Mouse (Mus musculus): ENCODE data around the gene Slf2. TPM values are rescaled to one million over a fixed set of nuclear protein-coding genes. Genes with fewer than 3 reads are reported as not detected.

Gene Slf2
- polyA plus RNA-seq, 1 experiment, result 7.7 TPM

DNA sequence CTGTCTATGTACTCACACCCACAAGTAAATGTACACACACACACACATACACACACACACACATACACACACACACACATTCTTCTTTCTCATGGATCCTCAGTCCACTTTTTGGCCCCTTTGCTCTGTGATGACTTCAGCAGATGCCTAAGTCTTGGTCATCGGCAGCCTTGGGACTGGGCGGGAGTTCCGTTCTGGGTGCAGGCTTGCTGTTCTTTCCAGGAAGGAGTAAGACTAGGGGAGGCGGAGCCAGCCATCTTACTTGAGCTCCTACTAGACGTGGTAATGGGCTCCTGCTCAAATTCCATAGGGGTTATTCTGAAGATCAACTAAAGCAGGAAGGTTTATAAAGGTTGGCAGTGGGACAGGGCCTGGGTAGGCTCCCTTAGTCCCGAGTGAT, 89.4 kb downstream of the Slf2 start:
- TF ChIP-seq CTCF (IDR thresholded peaks at IDR 0.05; ENCODE audit: control insufficient read depth, insufficient read depth, low read length), result no peak
- TF ChIP-seq POLR2A (IDR thresholded peaks at IDR 0.05; ENCODE audit: borderline replicate concordance, control insufficient read depth, low read depth, low read length), result no peak
- Histone ChIP-seq H3K4me1 (ENCODE audit: control insufficient read depth, insufficient read depth, low read length) (peaks cover 2% of the 10 kb centered on the region), H3K4me3 (replicated peaks; ENCODE audit: control insufficient read depth, low read depth, low read length) (no peak overlapping the region), H3K27ac (ENCODE audit: control insufficient read depth, insufficient read depth, low read depth, low read length, poor library complexity) (no peak overlapping the region)
- WGBS, result 65% methylated on average over 6 of the region's 6 CpGs

DNA sequence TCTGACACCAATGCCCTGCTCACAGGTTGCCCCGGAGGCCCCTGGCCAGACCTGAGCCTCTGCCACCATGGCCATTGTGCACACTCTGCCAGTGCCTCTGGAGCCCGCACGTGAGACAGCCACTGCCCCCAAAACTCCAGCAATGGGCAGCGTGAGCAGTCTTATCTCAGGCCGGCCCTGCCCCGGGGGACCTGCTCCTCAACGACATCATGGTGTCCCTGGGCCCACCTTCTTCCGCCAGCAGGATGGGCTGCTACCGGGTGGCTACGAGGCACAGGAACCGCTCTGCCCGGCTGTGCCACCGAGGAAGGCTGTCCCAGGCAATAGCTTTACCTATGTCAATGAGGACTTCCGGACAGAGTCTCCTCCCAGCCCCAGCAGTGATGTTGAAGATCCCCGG, 90.4 kb downstream of the Slf2 start:
- 91% methylated on average over 15 of the region's 15 CpGs for WGBS

DNA sequence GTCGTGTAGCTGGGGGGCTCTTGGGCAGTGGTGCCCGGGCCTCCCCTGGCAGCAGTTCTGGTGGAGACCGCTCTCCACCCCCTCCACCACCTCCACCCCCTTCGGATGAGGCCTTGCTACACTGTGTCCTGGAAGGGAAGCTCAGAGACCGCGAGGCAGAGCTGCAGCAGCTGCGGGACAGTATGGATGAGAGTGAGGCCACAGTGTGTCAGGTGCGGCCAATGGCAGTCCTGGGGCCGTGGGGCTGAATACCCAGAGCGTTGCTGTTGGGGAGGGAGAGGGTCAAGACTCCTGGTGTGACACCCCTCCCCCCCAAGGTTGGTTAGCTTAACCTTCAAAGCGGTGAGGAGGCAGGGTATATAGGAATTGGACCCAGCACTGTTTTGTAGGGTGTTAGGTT, 93.0 kb downstream of the Slf2 start:
- no peak overlapping the region for H3K27ac ChIP-seq (ENCODE audit: control insufficient read depth, insufficient read depth, low read depth, low read length, poor library complexity)
- TF ChIP-seq POLR2A (IDR thresholded peaks at IDR 0.05; ENCODE audit: borderline replicate concordance, control insufficient read depth, low read depth, low read length), result no peak
- TF ChIP-seq CTCF (IDR thresholded peaks at IDR 0.05; ENCODE audit: control insufficient read depth, insufficient read depth, low read length), result no peak
- no peak overlapping the region for H3K4me3 ChIP-seq (replicated peaks; ENCODE audit: control insufficient read depth, low read depth, low read length)
- no peaks in the 10 kb centered on the region for H3K4me1 ChIP-seq (ENCODE audit: control insufficient read depth, insufficient read depth, low read length)
- 83% methylated on average over 11 of the region's 11 CpGs for WGBS

More for the DNA sequence above, 90.4 kb downstream of the Slf2 start:
- Histone ChIP-seq H3K4me1 (ENCODE audit: control insufficient read depth, insufficient read depth, low read length) (peaks cover 2% of the 10 kb centered on the region), H3K4me3 (replicated peaks; ENCODE audit: control insufficient read depth, low read depth, low read length) (no peak overlapping the region), H3K27ac (ENCODE audit: control insufficient read depth, insufficient read depth, low read depth, low read length, poor library complexity) (no peak overlapping the region)
- TF ChIP-seq CTCF (IDR thresholded peaks at IDR 0.05; ENCODE audit: control insufficient read depth, insufficient read depth, low read length) (no peak), POLR2A (IDR thresholded peaks at IDR 0.05; ENCODE audit: borderline replicate concordance, control insufficient read depth, low read depth, low read length) (no peak)

DNA sequence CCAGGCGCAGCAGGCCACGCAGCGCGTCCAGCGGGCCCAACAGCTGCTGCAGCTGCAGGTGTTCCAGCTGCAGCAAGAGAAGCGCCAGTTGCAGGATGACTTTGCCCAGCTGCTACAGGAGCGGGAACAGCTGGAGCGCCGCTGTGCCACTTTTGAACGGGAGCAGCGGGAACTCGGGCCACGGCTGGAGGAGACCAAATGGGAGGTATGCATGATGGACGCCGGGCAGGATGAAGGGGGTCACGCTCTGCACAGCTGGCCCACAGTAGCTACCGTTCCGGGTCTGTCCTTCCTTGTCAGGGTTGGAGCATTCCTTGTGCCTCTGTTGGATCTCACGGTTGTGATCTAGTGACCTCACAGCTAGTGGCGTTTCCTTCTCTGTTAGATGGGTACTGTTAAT, 93.8 kb downstream of the Slf2 start:
- H3K27ac ChIP-seq (ENCODE audit: control insufficient read depth, insufficient read depth, low read depth, low read length, poor library complexity), result no peak overlapping the region
- 91% methylated on average over 20 of the region's 20 CpGs for WGBS
- no peak overlapping the region for H3K4me3 ChIP-seq (replicated peaks; ENCODE audit: control insufficient read depth, low read depth, low read length)
- no peaks in the 10 kb centered on the region for H3K4me1 ChIP-seq (ENCODE audit: control insufficient read depth, insufficient read depth, low read length)
- TF ChIP-seq POLR2A (IDR thresholded peaks at IDR 0.05; ENCODE audit: borderline replicate concordance, control insufficient read depth, low read depth, low read length) (no peak), CTCF (IDR thresholded peaks at IDR 0.05; ENCODE audit: control insufficient read depth, insufficient read depth, low read length) (no peak)

DNA sequence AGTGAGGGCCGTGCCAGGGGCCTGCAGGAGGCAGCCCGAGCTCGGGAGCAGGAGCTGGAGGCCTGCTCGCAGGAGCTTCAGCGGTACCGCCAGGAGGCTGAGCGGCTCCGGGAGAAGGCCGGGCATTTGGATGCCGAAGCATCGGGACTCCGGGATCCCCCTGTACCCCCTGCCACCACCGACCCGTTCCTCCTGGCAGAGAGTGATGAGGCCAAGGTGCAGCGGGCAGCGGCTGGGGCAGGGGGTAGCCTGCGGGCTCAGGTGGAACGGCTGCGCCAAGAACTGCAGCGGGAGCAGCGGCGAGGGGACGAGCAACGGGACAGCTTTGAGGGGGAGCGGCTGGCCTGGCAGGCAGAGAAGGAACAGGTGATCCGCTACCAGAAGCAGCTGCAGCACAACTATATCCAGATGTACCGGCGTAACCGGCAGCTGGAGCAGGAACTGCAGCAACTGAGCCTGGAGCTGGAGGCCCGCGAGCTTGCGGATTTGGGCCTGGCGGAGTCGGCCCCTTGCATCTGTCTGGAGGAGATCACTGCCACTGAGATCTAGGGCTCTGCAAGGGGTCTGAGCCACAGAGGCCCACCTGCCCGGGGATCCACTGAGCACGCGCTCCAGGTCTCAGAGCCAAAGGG, 95.1 kb downstream of the Slf2 start:
- Histone ChIP-seq H3K27ac (ENCODE audit: control insufficient read depth, insufficient read depth, low read depth, low read length, poor library complexity) (no peak overlapping the region), H3K4me3 (replicated peaks; ENCODE audit: control insufficient read depth, low read depth, low read length) (no peak overlapping the region), H3K4me1 (ENCODE audit: control insufficient read depth, insufficient read depth, low read length) (no peaks in the 10 kb centered on the region)
- TF ChIP-seq POLR2A (IDR thresholded peaks at IDR 0.05; ENCODE audit: borderline replicate concordance, control insufficient read depth, low read depth, low read length), result no peak
- TF ChIP-seq CTCF (IDR thresholded peaks at IDR 0.05; ENCODE audit: control insufficient read depth, insufficient read depth, low read length), result no peak
- WGBS, result 93% methylated on average over 37 of the region's 37 CpGs

DNA sequence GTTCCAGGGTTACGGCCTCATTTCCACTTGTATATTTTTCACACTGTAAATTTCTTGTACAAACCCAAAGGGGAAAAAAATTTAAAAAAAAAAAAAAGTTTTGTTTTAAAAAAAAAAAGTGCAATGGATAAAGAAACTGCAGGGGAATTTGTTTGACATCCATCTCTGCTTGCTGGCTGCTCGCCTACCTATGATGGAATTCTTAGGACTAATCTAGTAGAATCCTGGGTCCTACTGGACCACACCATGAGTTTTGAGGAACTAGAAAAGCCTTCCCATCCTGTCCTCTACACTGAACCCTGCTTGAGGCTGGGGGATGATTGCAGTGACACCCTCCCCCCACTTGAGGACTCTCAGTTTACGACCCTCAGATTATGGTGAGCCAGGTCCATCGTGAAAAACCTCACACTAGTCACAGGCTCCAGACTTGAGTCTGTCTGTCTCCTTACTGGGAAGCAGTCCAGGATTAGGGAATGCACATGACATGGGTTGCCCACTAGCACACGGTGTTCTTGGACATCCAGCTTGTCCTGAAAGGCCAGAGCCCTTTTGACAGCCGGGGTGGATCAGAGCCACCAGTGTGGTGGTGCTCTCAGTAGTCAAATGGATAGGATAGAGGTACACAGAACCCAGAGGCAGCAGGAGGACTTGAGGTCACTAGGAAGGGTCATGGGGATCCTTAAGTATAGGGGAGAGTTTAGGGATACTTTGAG, 96.2 kb downstream of the Slf2 start:
- Histone ChIP-seq H3K4me3 (replicated peaks; ENCODE audit: control insufficient read depth, low read depth, low read length) (no peak overlapping the region), H3K4me1 (ENCODE audit: control insufficient read depth, insufficient read depth, low read length) (no peaks in the 10 kb centered on the region), H3K27ac (ENCODE audit: control insufficient read depth, insufficient read depth, low read depth, low read length, poor library complexity) (no peak overlapping the region)
- TF ChIP-seq CTCF (IDR thresholded peaks at IDR 0.05; ENCODE audit: control insufficient read depth, insufficient read depth, low read length), result no peak
- no peak for TF ChIP-seq POLR2A (IDR thresholded peaks at IDR 0.05; ENCODE audit: borderline replicate concordance, control insufficient read depth, low read depth, low read length)
- 79% methylated on average over 6 of the region's 6 CpGs for WGBS

DNA sequence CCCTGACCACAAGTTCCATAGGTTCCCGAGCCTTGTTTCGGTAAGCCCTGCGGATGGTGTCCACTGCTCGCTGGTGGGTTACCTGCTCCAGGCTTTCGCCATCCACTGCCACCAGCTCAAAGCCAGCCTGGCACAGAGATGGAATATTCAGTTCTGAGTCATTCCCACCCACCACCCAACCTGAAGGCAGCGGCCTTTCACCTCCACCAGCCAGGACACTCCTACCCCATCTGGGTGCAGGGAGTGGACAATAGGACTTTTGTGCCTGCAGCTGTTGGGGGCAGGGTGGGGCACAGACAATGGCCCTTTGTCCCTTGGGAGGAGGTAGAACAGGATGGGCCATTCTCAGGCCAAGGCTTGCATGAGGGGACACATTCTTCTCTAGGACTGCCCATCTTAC, 96.9 kb downstream of the Slf2 start:
- TF ChIP-seq POLR2A (IDR thresholded peaks at IDR 0.05; ENCODE audit: borderline replicate concordance, control insufficient read depth, low read depth, low read length) (no peak), CTCF (IDR thresholded peaks at IDR 0.05; ENCODE audit: control insufficient read depth, insufficient read depth, low read length) (no peak)
- Histone ChIP-seq H3K4me3 (replicated peaks; ENCODE audit: control insufficient read depth, low read depth, low read length) (no peak overlapping the region), H3K4me1 (ENCODE audit: control insufficient read depth, insufficient read depth, low read length) (no peaks in the 10 kb centered on the region), H3K27ac (ENCODE audit: control insufficient read depth, insufficient read depth, low read depth, low read length, poor library complexity) (no peak overlapping the region)
- 89% methylated on average over 6 of the region's 6 CpGs for WGBS

DNA sequence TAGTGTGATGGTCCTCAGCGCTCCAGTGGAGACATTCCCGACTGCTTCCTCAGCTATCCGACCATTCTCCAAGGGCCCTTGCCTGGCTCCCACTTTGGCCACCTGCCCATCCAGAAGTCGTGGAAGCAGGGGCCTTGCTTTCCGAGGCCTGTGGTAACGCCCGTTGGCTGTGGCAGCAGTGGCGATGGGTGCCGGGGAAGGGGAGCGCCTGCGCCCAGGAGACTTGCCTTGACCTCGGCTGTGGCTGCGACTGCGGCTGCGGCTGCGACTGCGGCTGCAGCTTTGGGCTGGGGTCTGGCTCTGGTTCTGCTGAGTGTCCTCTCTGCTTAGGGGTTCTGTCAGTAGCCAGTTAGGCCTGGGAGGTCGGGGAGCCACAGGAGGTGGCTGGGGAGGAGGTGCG, 97.8 kb downstream of the Slf2 start:
- H3K4me1 ChIP-seq (ENCODE audit: control insufficient read depth, insufficient read depth, low read length), result no peaks in the 10 kb centered on the region
- H3K27ac ChIP-seq (ENCODE audit: control insufficient read depth, insufficient read depth, low read depth, low read length, poor library complexity), result no peak overlapping the region
- TF ChIP-seq POLR2A (IDR thresholded peaks at IDR 0.05; ENCODE audit: borderline replicate concordance, control insufficient read depth, low read depth, low read length) (no peak), CTCF (IDR thresholded peaks at IDR 0.05; ENCODE audit: control insufficient read depth, insufficient read depth, low read length) (no peak)
- WGBS, result 83% methylated on average over 19 of the region's 19 CpGs
- H3K4me3 ChIP-seq (replicated peaks; ENCODE audit: control insufficient read depth, low read depth, low read length), result no peak overlapping the region

Measured in bone marrow, adult 2 months (tissue).